Mouse (Mus musculus) natural killer cell, adult 2 months (primary cell): ENCODE results near the gene Nck2.
"Not testable (repeated sequence)": the region's sequence is repeated elsewhere in the genome, so short reads cannot be mapped to it uniquely, and the experiment has no call there.

ENCODE experiments used
- DNase-seq, 2 experiments: peaks; one replicate each; pipeline ENCODE4 v3.0.0; 2022; ENCODE audit warnings: low spot score in 2 of 2

Gene Nck2

DNA sequence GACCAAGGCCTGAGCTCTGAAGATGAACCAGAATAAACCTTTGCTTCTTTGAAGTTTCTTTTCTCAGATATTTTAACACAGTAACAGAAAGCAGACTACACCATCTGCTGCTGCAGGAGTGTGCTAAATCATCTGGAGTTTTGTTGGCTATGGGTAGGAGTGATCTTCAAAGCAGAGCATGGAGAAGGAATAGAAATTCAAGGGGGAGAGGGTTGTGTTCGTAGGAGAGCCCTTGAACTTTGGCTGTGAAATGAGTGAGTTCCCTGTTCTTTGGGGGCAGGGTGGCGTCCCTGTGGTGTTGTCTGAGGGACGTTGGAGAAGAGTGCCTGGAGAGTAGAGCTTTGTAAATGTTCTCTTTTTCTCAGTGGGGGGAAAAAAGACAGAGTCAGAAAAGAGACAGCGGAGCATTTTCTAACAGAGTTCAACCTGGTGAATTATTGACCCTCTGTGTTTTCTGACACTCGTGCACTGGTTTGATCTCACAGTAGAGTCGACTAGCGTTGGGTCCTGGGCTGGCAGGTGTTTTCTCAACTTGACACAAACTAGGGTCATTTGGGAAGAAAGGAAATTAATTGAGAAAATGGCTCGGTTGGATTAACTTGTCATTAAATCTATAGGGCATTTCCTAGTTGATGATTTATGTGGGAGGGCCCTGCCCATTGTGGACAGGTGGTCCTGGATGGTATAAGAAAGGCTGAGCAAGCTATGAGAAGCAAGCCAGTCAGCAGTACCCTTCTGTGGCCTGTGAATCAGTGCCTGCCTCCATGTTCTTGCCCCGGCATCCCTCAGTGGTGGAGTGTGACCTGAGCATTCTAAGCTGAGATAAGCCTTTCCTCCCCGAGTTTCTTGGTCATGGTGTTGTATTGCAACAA, 57.8 kb downstream of the Nck2 start:
- no peak for DNase-seq

DNA sequence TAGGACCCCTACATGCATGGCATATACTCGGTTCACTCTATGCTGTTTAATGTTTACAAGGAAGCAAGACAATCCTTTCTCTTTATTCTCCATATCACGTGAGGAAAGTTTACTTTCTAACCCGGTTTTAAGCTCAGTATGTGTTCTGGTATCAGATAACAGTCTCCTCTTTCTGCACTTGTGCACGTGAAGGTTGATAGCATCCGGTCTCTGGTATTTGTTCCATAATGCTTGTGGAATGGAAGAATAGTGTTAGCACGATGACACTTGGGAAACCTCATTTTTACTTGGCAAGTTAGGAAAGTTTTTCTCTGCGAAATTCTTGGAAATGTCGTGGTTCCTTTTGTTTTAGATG, 58.4 kb downstream of the Nck2 start:
- no peak for DNase-seq

DNA sequence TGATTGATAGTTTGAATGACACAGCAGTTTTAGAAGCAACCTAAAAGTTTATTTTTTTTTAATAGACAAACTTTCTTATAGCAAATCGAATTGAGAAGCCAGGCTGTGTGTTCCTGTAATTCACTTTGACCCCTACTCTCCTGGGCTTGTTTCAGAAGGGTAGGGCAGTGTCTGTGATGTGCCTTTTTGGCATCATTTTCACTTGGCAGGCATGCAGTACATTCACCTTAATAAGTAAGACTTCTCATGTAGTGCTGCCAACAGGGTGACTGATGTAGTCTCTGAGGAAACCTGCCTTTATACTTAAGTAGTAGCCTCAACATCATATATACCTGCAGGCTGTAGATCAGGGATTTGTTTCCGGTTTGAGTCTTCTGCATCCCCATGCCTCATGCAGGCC, 58.9 kb downstream of the Nck2 start:
- DNase-seq, result no peak

DNA sequence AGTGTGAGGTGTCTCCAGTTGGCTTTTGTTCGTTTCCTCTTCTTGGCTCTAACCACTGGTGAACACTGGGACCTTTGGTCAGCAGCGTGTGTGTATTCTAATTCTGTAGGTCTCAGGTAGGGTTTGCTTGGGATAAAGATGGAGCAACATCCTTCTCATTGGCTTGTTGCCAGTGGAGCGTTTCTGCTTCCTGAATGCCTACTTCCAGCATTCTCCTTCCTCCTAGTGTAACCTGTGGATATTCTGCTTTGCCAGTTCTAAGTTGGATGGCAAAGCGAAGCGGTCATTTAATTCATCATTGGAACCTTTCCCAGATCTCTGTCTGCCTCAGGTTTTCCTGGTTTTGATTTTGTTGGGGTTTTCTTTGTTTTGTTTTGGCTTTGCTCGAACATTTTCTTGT, 59.3 kb downstream of the Nck2 start:
- DNase-seq, result no peak

DNA sequence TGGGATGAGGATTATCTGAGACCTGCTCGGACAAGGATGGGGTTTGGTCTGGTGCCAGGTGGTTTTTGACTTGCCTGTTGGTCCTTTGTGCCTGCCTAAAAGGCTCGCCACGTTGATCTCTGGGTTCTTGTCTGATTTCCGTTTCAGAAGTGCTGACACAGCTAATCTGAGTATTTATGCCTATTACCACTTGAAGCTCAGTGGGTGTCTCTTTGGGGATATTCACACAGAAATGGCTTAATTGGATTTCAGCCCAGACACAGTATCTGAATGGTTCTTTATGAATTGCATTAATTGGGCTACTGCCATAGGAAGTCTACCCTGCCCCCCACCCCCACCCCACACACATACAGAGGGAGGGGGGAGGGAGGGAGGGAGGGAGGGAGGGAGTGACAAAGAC, 59.9 kb downstream of the Nck2 start:
- DNase-seq, result no peak

DNA sequence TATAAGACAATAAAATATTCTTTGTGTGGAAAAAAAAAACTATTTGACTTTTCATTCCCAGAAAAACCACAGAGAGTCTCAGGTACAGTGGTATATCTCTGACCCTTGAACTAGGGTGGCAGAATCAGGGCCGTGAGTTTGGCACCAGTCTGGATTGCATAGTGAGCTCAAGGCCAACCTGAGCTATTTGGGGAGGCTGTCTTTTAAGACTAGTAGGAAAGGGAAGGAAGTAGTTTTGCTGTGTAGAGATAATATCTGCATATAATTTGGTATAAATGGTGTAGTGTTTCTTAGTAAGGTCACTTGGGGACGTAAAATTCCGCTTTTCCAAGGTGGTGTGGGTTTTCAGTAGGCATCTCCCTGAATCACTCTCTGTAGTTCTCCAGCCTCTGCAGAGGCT, 62.3 kb downstream of the Nck2 start:
- DNase-seq, result no peak

DNA sequence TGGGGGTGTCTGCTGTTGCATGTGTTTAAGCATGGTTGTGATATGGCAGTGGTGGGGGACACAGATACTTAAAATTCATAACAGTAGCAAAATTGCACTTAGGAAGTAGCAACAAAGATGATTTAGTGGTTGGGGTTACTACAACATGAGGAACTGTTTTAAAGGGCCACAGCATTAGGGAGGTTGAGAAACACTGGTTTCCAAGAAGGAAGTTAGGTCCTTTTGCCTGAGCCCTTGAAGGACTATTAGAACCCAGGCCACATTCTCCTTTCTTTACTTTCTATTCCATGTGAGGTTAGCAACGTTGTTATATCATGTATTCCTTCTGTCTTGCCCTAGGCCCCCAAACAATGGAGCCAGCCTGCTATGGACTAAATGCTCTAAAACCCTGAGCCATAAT, 63.4 kb downstream of the Nck2 start:
- no peak for DNase-seq

DNA sequence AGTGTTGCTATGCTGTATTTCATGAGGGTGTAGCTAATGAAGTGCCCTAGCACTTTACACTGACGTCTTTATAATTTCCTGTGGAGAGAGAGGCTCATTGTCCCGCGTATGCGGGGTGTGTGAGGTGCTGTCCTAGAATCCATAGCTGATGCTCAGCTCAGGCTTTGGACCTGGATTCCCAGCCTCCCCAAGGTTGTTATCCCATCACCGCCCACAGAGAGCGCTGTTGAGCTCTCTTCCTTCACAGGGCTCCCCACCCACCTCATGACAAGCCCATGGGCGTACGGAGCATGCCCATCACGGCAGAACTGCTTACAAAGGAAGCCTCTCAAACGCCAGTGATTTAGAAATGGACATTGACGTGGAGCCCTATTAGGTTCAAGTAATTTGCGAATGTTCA, 66.9 kb downstream of the Nck2 start:
- peak in 1 of 2 experiments; percentile 9 for DNase-seq

DNA sequence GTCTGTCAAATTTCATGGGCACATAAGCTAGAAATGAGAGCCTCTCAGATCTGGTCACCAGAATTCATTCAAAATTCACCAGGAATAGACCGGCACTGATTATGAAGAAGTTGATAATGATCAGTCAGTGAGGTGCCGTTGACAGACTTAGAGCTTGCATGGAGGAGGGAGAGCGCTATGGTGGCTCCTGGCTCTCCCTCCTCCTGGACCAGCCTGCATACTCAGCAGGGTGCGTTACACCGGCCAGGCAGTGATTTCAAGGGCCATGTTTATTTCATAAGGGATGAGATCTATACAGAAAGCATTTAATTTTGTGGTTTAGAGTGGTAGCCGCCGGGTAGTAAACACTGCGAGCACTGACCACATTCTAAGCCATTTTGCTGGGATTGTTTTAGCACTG, 67.3 kb downstream of the Nck2 start:
- DNase-seq, result no peak

DNA sequence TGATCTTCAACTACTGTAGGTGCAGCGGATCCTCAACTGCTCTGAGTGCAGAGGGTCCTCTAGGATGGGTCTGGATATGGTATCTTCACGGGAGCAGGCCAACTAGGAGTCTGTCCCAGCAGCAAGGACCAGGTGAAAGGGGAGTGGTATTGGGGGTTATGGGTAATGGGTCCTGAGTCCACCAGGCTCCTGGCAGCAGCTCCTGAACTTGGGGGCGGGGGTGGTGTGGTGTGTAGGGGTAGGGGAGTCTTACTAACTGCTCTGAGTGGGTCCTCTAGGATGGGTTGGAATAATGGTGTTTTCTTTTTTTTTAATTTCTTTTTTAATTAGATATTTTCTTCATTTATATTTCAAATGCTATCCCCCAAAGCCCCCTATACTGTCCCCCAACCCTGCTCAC, 73.0 kb downstream of the Nck2 start:
- no peak for DNase-seq

DNA sequence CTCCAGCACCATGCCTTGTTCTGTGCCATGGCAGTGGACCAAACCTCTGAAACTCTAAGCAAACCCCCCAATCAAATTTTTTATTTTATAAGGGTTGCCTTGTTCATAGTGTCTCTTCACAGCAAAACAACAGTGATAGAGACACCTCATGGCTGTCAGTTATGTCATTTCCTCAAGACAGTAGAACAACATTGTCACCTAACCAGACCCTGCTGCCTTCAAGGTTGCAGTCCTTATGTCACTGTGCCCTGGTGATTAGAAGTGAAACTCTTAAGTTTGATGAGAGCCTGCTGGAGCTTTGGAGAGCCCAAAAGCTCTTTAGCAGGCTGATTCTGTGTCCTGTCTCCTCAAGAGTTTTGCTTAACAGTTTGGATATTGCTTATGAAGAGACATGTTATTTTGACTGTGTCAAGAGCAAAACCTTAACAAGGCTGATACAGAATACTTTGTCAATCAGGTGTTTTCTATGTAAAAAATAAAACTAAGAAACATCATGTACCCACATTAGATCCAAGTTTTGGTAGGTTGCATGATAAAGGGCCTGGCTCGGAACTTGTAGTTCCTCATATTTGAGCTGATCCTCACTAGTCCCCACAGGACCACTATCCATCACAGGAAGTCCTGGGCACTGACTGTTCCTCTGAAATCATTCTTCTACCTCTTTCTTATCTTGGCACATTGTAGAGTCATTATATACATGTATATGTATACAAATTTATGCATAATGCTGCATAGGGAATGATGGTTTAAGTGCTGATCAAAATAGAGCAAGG, 76.0 kb downstream of the Nck2 start:
- peak; percentile 38 to 63 for DNase-seq

DNA sequence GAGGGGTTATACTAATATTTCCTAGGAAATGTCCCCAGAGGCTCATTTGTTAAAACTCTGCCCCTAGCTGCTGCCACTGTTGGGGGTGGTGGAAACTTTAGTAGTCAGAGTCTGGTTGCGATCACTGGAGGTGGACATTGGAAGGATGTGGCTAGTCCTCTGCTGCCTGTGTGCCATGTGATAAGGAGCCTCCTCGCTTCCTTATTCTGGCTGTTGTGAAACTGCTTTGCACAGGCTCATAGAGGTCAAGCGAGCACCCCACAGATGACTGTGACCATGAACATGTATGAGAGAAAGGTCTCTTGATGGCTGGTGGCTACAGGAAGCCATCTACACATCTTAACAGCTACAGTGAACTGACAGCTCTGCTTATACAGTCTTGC, 76.6 kb downstream of the Nck2 start:
- peak; percentile 24 to 49 for DNase-seq

DNA sequence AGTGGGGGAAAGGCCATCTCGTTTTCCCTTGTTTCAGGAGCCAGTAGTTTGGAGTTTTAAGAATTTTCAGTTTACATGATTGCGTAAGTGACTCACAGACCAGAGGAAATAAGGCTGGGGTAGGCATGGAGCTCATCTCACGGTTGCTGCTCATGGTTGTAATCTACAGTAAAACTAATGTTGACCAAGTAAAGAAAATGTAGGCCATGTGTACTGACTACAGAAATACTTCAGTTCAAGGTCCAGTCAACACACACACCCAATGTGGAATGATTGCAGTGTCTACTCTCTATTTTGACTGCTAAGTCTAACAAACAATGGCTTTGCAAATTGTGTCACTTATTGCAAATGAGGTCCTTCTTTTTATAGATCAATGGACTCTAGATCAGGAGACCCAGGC, 77.1 kb downstream of the Nck2 start:
- no peak for DNase-seq

DNA sequence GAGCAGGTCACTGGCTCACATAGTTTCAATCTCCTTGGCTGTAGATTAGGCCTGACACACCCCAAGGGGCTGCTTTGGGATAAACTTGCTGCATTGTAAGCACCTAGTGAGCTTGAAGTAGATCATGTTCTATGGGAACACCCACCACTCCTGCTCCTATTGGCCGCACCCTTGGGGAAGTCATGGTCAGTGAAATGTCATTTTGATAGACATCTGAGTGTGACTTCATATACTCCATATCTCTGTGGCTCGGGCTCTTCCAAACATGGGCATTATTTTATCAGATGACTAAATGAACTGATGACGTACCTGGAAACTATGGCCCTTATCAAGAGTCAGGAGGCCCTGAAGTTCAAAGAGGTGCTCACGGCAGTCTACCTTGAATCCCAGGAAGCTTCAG, 77.6 kb downstream of the Nck2 start:
- no peak for DNase-seq

DNA sequence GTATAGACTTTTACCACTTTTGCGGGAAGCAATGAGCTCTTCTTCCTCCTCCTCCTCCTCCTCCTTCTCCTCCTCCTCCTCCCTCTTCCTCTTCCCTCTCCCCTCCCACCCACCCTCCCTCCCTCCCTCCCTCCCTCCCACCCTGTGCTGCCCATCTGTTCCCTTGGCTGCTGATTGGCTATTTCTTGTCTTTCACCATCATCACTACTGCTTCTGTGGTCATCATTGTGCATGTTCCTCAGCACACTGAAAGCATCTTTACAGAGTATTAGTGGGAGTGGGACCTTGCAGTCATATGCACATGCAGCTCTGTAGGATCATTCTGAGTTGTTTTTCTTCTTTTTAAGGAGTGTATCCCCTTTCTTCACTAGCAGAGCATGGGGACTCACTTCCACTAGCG, 78.6 kb downstream of the Nck2 start:
- no peak for DNase-seq

DNA sequence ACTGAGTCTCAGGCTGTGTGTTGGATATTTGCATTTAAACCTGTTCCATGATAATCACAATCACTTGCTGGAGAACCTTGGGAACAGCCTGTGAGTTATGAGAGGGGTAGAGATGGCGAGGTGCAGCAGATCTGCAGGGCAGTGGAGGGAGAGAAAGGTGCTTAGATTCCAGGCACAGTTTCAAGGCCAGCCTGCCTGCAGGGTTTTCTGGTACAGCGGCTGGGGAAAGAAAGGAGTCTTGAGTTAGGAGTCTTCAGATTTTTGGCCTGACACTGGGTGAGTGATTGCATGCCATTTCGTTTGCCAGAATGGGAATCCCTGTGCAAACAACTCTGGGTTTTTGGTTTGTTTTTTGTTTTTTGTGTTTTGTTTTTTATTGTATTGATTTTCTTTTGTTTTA, 80.0 kb downstream of the Nck2 start:
- DNase-seq, result no peak

DNA sequence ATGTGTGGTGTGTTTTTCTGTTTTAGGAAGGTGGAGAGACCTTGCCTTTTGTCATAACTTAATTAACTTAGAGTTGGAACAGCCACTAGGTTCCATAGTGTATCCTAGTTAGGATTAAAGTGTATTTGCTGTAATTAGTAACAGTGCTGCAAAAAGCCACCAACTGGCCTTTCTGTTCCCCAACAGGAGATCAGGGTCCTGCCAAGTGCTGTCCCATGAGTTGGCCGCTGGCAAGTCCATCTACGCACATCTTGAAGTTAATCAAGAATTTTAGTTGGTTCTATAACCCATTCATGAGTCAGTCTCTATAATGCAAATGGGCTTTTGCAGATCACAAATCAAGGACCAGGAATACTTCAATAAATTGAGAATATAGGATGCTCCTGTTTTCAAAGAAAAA, 83.9 kb downstream of the Nck2 start:
- DNase-seq, result no peak

DNA sequence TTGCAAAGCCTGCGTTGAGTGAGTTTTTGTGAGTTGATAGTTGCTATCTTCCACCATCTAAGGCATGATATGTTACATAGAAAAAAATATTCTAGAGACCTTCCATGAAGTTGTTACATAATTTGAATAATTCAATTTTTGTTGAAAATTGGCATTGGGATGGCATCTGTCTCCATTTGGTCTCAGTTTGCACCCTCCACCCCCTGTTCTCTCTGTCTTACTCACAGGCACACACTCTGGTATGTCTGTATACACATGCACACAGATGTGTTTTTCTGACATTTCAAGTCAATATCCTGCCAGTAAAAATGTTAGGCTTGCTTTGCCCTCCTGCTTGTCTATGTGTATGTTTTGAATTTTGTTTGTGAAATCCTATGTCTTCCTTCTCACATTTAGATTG, 84.7 kb downstream of the Nck2 start:
- no peak for DNase-seq

DNA sequence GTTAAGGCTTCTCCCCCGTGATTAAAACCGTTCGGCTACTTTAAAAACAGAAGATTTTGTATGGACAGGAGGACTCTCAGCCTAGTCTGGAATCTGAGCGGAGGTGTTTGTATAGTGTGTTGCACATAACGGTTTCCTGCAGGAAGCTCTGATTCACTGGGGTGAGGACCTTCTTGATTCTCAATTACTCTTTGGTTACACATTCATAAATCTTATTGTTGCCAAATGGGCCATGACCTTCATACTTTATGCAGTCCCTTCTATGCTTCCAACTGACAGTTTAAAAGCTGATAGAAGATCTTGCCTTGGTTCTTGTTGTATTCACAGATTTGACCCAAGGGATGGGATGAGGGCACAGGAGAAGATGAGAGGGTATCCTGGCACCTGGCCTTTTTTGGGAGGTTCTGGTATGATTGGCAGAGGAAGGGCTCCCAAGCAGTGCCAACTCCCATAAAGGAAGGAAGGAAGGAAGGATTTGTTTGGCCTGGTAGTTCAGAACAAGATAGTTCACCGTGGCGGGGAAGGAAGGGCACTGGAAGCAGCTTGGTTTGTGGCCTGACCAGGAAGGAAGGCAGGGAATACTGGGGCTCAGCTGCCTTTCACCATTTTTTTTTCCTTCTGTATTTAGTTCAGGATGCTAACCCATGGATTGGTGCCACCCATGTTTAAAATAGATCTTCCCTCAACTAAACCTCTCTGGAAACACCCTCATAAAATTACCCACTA, 86.1 kb downstream of the Nck2 start:
- no peak for DNase-seq

DNA sequence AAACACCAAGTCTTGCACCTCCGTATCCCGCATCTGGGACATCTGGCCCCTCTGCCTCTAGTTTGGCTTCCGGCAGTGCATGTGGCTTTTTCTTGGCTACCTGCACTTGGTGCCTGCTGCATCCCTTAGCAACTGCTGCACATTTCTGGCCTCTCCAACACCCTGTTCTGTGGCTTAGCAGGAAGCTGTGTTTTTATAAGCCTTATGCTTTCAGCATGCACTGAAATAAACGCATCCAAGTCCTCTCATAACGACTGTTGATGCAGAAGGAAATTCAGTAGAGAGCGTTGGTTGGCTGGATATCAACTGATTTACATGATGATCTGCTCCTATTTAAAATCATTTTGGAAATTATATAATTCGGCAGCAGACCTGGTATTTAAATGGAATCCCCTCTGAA, 86.9 kb downstream of the Nck2 start:
- DNase-seq, result no peak

DNA sequence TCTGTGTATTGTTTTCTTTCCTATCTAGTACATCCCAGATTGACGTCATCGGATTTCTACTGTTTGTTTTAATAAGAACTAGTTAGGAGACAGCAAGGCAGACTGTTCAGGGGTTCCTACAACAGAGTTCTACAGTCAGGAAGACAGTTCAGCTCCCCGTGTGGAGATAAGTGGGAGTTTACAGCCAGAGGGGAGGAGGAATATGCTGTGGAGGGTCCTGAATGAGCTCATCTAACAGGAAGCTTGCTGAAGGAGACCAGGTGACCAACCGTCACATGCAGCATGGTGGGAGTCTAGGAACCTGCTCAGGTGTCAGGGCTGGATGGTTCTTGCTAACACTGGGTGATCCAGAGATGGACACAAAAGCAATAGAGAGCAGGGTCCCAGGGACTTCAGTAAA, 87.9 kb downstream of the Nck2 start:
- no peak for DNase-seq

DNA sequence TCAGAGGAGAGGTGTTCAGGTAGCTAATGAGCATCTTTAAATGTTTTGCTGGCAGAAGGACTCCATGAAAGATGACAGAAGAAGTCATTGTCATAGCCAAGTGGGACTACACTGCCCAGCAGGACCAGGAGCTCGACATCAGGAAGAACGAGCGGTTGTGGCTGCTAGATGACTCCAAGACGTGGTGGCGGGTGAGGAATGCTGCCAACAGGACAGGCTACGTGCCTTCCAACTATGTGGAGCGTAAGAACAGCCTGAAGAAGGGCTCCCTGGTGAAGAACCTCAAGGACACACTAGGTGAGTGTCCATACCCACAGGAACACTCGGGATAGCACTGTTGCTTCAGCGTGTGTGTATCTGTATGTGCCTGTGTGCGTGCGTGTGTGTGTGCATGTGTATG, 89.1 kb downstream of the Nck2 start:
- DNase-seq, result not testable (repeated sequence)
